18 mouse cellular contexts compared by ENCODE assay signal in genomic region chr2:68804117-68804516, GRCm38 (mm10).
"Had no signal": no experiment of that assay in that cellular context is flagged by ENCODE, and none has a peak within 500 bp of the region (broad histone marks: within the 10 kb centered on the region; RNA-seq: fewer than 3 reads in every experiment).

No protein-coding gene starts in this region.

- H3K9me3 ChIP-seq: lung, embryonic 15.5 days; megakaryocyte, embryonic 14.5 days; midbrain, embryonic 13.5 days; neural tube, embryonic 12.5 days; stomach, embryonic 15.5 days had no signal

- H3K36me3 ChIP-seq: lung, embryonic 15.5 days; midbrain, embryonic 13.5 days; neural tube, embryonic 12.5 days; stomach, embryonic 15.5 days had no signal

- H3K4me2 ChIP-seq: lung, embryonic 15.5 days; midbrain, embryonic 11.5 days; midbrain, embryonic 13.5 days; neural tube, embryonic 12.5 days; stomach, embryonic 15.5 days had no signal

- H3K27me3 ChIP-seq: lung, embryonic 15.5 days; midbrain, embryonic 13.5 days; neural tube, embryonic 12.5 days; stomach, embryonic 15.5 days had no signal

- DNase-seq: lung, adult 2 months; lung, postnatal 14 days; lung, postnatal 36 days; right cerebral cortex, postnatal 14 days; thymus, adult 2 months; thymus, postnatal 25 days; thymus, postnatal 4 days had no signal

- ATAC-seq: lung, postnatal 0 days; midbrain, embryonic 13.5 days; midbrain, embryonic 16.5 days had no signal

- H3K27ac ChIP-seq: lung, embryonic 15.5 days; macrophage; midbrain, embryonic 13.5 days; neural tube, embryonic 12.5 days; stomach, embryonic 15.5 days; stomach, postnatal 0 days had no signal

- H3K9ac ChIP-seq: lung, embryonic 15.5 days; midbrain, embryonic 13.5 days; neural tube, embryonic 12.5 days; stomach, embryonic 15.5 days had no signal

- H3K4me1 ChIP-seq: megakaryocyte, embryonic 14.5 days; stomach, embryonic 15.5 days had no signal

- H3K4me3 ChIP-seq: lung, embryonic 15.5 days; megakaryocyte, embryonic 14.5 days; midbrain, embryonic 13.5 days; myocyte; neural tube, embryonic 12.5 days; stomach, embryonic 15.5 days had no signal
